Mouse (Mus musculus) myocyte (in vitro differentiated cells): ENCODE results near the gene Cnksr2. TPM values are rescaled to one million over a fixed set of nuclear protein-coding genes. Genes with fewer than 3 reads are reported as not detected.

Experiments used
- H3K27me3 ChIP-seq: one replicate; pipeline ENCODE4 v1.6.1; 2011; ENCODE audit not compliant: control insufficient read depth, insufficient read depth, insufficient read length
- H3K36me3 ChIP-seq: one replicate; pipeline ENCODE4 v1.6.1; 2011; ENCODE audit not compliant: control insufficient read depth, insufficient read depth
- H3K4me2 ChIP-seq: one replicate; pipeline ENCODE4 v1.6.1; 2011; ENCODE audit warnings: low read depth, control low read depth
- H3K4me3 ChIP-seq: one replicate; pipeline ENCODE4 v1.5.1; 2011; ENCODE audit warnings: mild to moderate bottlenecking, control low read depth, moderate library complexity
- H3K79me2 ChIP-seq: one replicate; pipeline ENCODE4 v1.6.1; 2011; ENCODE audit not compliant: control insufficient read depth, insufficient read depth
- H3ac ChIP-seq: one replicate; pipeline ENCODE4 v1.6.1; 2011; ENCODE audit not compliant: control insufficient read depth, insufficient read length
- CEBPB ChIP-seq: IDR thresholded peaks from 2 replicates; pipeline ENCODE4 v1.6.1; 2011; ENCODE audit warnings: mild to moderate bottlenecking, moderate library complexity; ENCODE audit not compliant: poor library complexity, insufficient read depth, severe bottlenecking
- E2F4 ChIP-seq: IDR thresholded peaks from one replicate; pipeline ENCODE4 v1.6.1; 2011; ENCODE audit warnings: mild to moderate bottlenecking, control low read depth, moderate library complexity; ENCODE audit not compliant: insufficient read depth
- MAX ChIP-seq: IDR thresholded peaks from one replicate; pipeline ENCODE4 v1.6.1; 2011; ENCODE audit warnings: low read depth, mild to moderate bottlenecking, control low read depth
- MYOD1 ChIP-seq, 3 experiments: IDR thresholded peaks; one replicate each; pipeline ENCODE4 v1.6.1; 2011; ENCODE audit warnings: control low read depth in 2 of 3, low read depth in 2 of 3, mild to moderate bottlenecking in 2 of 3, moderate library complexity in 1 of 3; ENCODE audit not compliant: insufficient read length in 2 of 3, control insufficient read depth in 1 of 3
- MYOG ChIP-seq, 3 experiments: IDR thresholded peaks; one replicate each; pipeline ENCODE4 v1.6.1; 2011; ENCODE audit warnings: control low read depth in 2 of 3, low read depth in 2 of 3, mild to moderate bottlenecking in 2 of 3; ENCODE audit not compliant: insufficient read length in 2 of 3, control insufficient read depth in 1 of 3, insufficient read depth in 1 of 3
- POLR2A ChIP-seq: IDR thresholded peaks from one replicate; pipeline ENCODE4 v1.6.1; 2011; ENCODE audit warnings: low read depth, mild to moderate bottlenecking, control low read depth, moderate library complexity; ENCODE audit not compliant: insufficient read length
- POLR2AphosphoS2 ChIP-seq: IDR thresholded peaks from one replicate; pipeline ENCODE4 v1.6.1; 2011; ENCODE audit warnings: low read depth, control low read depth; ENCODE audit not compliant: insufficient read length
- REST ChIP-seq: IDR thresholded peaks from one replicate; pipeline ENCODE4 v1.6.1; 2011; ENCODE audit warnings: mild to moderate bottlenecking, control low read depth, moderate library complexity; ENCODE audit not compliant: insufficient read depth, insufficient read length
- SRF ChIP-seq: IDR thresholded peaks from one replicate; pipeline ENCODE4 v1.6.1; 2011; ENCODE audit warnings: low read depth; ENCODE audit not compliant: control insufficient read depth, insufficient read length
- TCF12 ChIP-seq: IDR thresholded peaks from one replicate; pipeline ENCODE4 v1.6.1; 2011; ENCODE audit warnings: mild to moderate bottlenecking, control low read depth; ENCODE audit not compliant: poor library complexity, insufficient read depth, severe bottlenecking
- TCF3 ChIP-seq: IDR thresholded peaks from one replicate; pipeline ENCODE4 v1.6.1; 2011; ENCODE audit warnings: low read depth, control low read depth; ENCODE audit not compliant: insufficient read length
- USF1 ChIP-seq: IDR thresholded peaks from one replicate; pipeline ENCODE4 v1.6.1; 2011; ENCODE audit warnings: low read depth, mild to moderate bottlenecking, control low read depth, moderate library complexity
- polyA plus RNA-seq: library from polyadenylated mRNA; unstranded; fragments of >200 nt; fragmentation: generic; extraction: Trizol; gene quantifications from one replicate; pipeline ENCODE4 v1.2.1, GENCODE M21; 2012; ENCODE audit warnings: missing spikeins

Cnksr2 gene
- polyA plus RNA-seq, 1 experiment = 0.02 TPM

- no peak overlapping the region for H3K4me2 ChIP-seq
- H3ac ChIP-seq = no peak overlapping the region
- no peaks in the 10 kb centered on the region for H3K79me2 ChIP-seq
- TF ChIP-seq MYOD1 (IDR thresholded peaks at IDR 0.05; ENCODE audit: control insufficient read depth in 1 of 3, insufficient read length in 2 of 3, low read depth in 2 of 3) (no peak), POLR2AphosphoS2 (no peak), TCF12 (no peak), MAX (no peak), USF1 (no peak), MYOG (IDR thresholded peaks at IDR 0.05; ENCODE audit: control insufficient read depth in 1 of 3, insufficient read depth in 1 of 3, insufficient read length in 2 of 3, low read depth in 2 of 3) (no peak), TCF3 (no peak), POLR2A (no peak), SRF (no peak), REST (no peak), E2F4 (no peak), CEBPB (no peak)
- no peak overlapping the region for H3K4me3 ChIP-seq
- no peaks in the 10 kb centered on the region for H3K27me3 ChIP-seq
- no peaks in the 10 kb centered on the region for H3K36me3 ChIP-seq
These were observed 93.8 kb downstream of the Cnksr2 start for GRCm38 (mm10) chrX:157949256-157949655.

GRCm38 (mm10) chrX:157945121-157945520 lies 98.0 kb downstream of the Cnksr2 start:
- Histone ChIP-seq H3K4me2 (no peak overlapping the region), H3K36me3 (no peaks in the 10 kb centered on the region), H3K79me2 (no peaks in the 10 kb centered on the region), H3K27me3 (no peaks in the 10 kb centered on the region), H3K4me3 (no peak overlapping the region), H3ac (no peak overlapping the region)
- no peak for TF ChIP-seq POLR2A
- no peak for TF ChIP-seq REST
- no peak for TF ChIP-seq MAX
- TF ChIP-seq SRF = no peak
- no peak for TF ChIP-seq POLR2AphosphoS2
- TF ChIP-seq USF1 = no peak
- TF ChIP-seq CEBPB = no peak
- TF ChIP-seq TCF12 = no peak
- no peak for TF ChIP-seq MYOG (IDR thresholded peaks at IDR 0.05; ENCODE audit: control insufficient read depth in 1 of 3, insufficient read depth in 1 of 3, insufficient read length in 2 of 3, low read depth in 2 of 3)
- no peak for TF ChIP-seq MYOD1 (IDR thresholded peaks at IDR 0.05; ENCODE audit: control insufficient read depth in 1 of 3, insufficient read length in 2 of 3, low read depth in 2 of 3)
- no peak for TF ChIP-seq TCF3
- TF ChIP-seq E2F4 = no peak

- no peaks in the 10 kb centered on the region for H3K79me2 ChIP-seq
- H3ac ChIP-seq = no peak overlapping the region
- no peaks in the 10 kb centered on the region for H3K36me3 ChIP-seq
- H3K4me3 ChIP-seq = no peak overlapping the region
- TF ChIP-seq POLR2AphosphoS2 = no peak
- TF ChIP-seq MYOD1 (IDR thresholded peaks at IDR 0.05; ENCODE audit: control insufficient read depth in 1 of 3, insufficient read length in 2 of 3, low read depth in 2 of 3) = no peak
- TF ChIP-seq CEBPB = no peak
- TF ChIP-seq SRF = no peak
- TF ChIP-seq USF1 = no peak
- no peak for TF ChIP-seq TCF3
- TF ChIP-seq MAX = no peak
- TF ChIP-seq E2F4 = no peak
- TF ChIP-seq MYOG (IDR thresholded peaks at IDR 0.05; ENCODE audit: control insufficient read depth in 1 of 3, insufficient read depth in 1 of 3, insufficient read length in 2 of 3, low read depth in 2 of 3) = no peak
- no peak for TF ChIP-seq TCF12
- no peak for TF ChIP-seq POLR2A
- no peak for TF ChIP-seq REST
- H3K4me2 ChIP-seq = no peak overlapping the region
- no peaks in the 10 kb centered on the region for H3K27me3 ChIP-seq
These were observed 106.5 kb downstream of the Cnksr2 start for GRCm38 (mm10) chrX:157936611-157937010.

- no peak overlapping the region for H3K4me2 ChIP-seq
- H3K36me3 ChIP-seq = no peaks in the 10 kb centered on the region
- TF ChIP-seq SRF (no peak), POLR2A (no peak), TCF12 (no peak), MYOD1 (IDR thresholded peaks at IDR 0.05; ENCODE audit: control insufficient read depth in 1 of 3, insufficient read length in 2 of 3, low read depth in 2 of 3) (no peak), USF1 (no peak), MAX (no peak), POLR2AphosphoS2 (no peak), MYOG (IDR thresholded peaks at IDR 0.05; ENCODE audit: control insufficient read depth in 1 of 3, insufficient read depth in 1 of 3, insufficient read length in 2 of 3, low read depth in 2 of 3) (no peak), TCF3 (no peak), CEBPB (no peak), REST (no peak), E2F4 (no peak)
- H3K4me3 ChIP-seq = no peak overlapping the region
- no peaks in the 10 kb centered on the region for H3K27me3 ChIP-seq
- H3K79me2 ChIP-seq = no peaks in the 10 kb centered on the region
- no peak overlapping the region for H3ac ChIP-seq
These were observed 123.0 kb downstream of the Cnksr2 start for GRCm38 (mm10) chrX:157920093-157920492.

DNA sequence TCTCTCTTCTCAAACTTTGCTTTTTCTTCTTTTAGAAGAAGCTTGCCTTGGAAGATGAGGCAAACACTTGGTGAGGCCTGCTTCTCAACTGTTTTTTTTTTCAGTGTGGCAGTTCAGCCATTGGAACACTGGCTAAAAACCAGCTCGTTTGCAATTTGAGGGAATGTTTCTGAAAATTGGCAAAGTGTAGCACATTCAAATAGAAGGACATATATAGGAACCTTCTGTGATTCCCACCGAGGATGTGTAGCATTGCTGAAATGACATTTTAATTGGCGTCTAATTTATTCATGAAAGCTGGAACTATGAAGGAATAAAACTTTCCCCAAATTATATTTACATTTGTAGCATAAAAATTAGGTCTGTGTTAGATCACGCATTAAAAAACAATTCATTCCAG lies 213.1 kb downstream of the Cnksr2 start:
- TF ChIP-seq TCF12 (no peak), REST (no peak), MYOG (IDR thresholded peaks at IDR 0.05; ENCODE audit: control insufficient read depth in 1 of 3, insufficient read depth in 1 of 3, insufficient read length in 2 of 3, low read depth in 2 of 3) (no peak), POLR2A (no peak), E2F4 (no peak), USF1 (no peak), POLR2AphosphoS2 (no peak), SRF (no peak), MAX (no peak), TCF3 (no peak), CEBPB (no peak), MYOD1 (IDR thresholded peaks at IDR 0.05; ENCODE audit: control insufficient read depth in 1 of 3, insufficient read length in 2 of 3, low read depth in 2 of 3) (no peak)
- H3K4me3 ChIP-seq = no peak overlapping the region
- H3K79me2 ChIP-seq = no peaks in the 10 kb centered on the region
- H3K27me3 ChIP-seq = no peaks in the 10 kb centered on the region
- H3ac ChIP-seq = no peak overlapping the region
- H3K36me3 ChIP-seq = no peaks in the 10 kb centered on the region
- no peak overlapping the region for H3K4me2 ChIP-seq
